Mouse (Mus musculus): Measurements from ENCODE around the gene Ska2. TPM values are rescaled to one million over a fixed set of nuclear protein-coding genes. Genes with fewer than 3 reads are reported as not detected.

Ska2 gene
- polyA plus RNA-seq (2016; fragmentation: Nextera tagmentation; extraction: Ambion mirVana), result 74.1 and 75.9 TPM in 2 replicates

- H3K9me3 ChIP-seq, result no peaks in the 10 kb centered on the region
- H3K27ac ChIP-seq, result peak within 1 kb of the TSS; percentile 82
- under 1% methylated on average over 40 of the region's 40 CpGs for WGBS
- H3K4me3 ChIP-seq, result peak within 1 kb of the TSS; percentile 81
- peaks cover 26% of the 10 kb centered on the region for H3K36me3 ChIP-seq
- peak; percentile 100 for ATAC-seq (ENCODE audit: low FRiP score, low read depth)
- H3K9ac ChIP-seq, result peak within 1 kb of the TSS; percentile 92
- peaks cover 19% of the 10 kb centered on the region for H3K4me1 ChIP-seq
- H3K4me2 ChIP-seq (replicated peaks), result peak within 1 kb of the TSS; percentile 75
- no peaks in the 10 kb centered on the region for H3K27me3 ChIP-seq (replicated peaks)
These were observed at the start of gene Ska2 for GRCm38 (mm10) chr11:87108755-87109518. Ska2 (plus strand) TSS chr11:87109234.

GRCm38 (mm10) chr11:87060410-87060809, 48.6 kb upstream of the Ska2 start:
- Histone ChIP-seq H3K4me3 (no peak overlapping the region), H3K4me1 (no peaks in the 10 kb centered on the region)
- 97% methylated on average over 2 of the region's 2 CpGs for WGBS

GRCm38 (mm10) chr11:87062087-87062486, 46.9 kb upstream of the Ska2 start:
- H3K9ac ChIP-seq, result no peak overlapping the region
- WGBS, result 78% methylated on average over 3 of the region's 3 CpGs
- no peaks in the 10 kb centered on the region for H3K9me3 ChIP-seq
- H3K4me1 ChIP-seq, result no peaks in the 10 kb centered on the region
- no peaks in the 10 kb centered on the region for H3K27me3 ChIP-seq (replicated peaks)
- no peak for ATAC-seq (ENCODE audit: low FRiP score, low read depth)
- no peak overlapping the region for H3K27ac ChIP-seq
- H3K4me3 ChIP-seq, result no peak overlapping the region
- H3K4me2 ChIP-seq (replicated peaks), result no peak overlapping the region
- H3K36me3 ChIP-seq, result peaks cover 53% of the 10 kb centered on the region

More at GRCm38 (mm10) chr11:87060410-87060809, 48.6 kb upstream of the Ska2 start:
- ATAC-seq (ENCODE audit: low FRiP score, low read depth), result no peak
- H3K36me3 ChIP-seq, result peaks cover 63% of the 10 kb centered on the region
- H3K9me3 ChIP-seq, result no peaks in the 10 kb centered on the region
- no peak overlapping the region for H3K9ac ChIP-seq
- no peaks in the 10 kb centered on the region for H3K27me3 ChIP-seq (replicated peaks)
- no peak overlapping the region for H3K4me2 ChIP-seq (replicated peaks)
- H3K27ac ChIP-seq, result no peak overlapping the region

- peak overlapping the region; percentile 67 for H3K4me3 ChIP-seq
- H3K4me1 ChIP-seq, result peaks cover 22% of the 10 kb centered on the region
- peak overlapping the region; percentile 86 for H3K27ac ChIP-seq
- ATAC-seq (ENCODE audit: low FRiP score, low read depth), result peak; percentile 81
- H3K36me3 ChIP-seq, result peaks cover 16% of the 10 kb centered on the region
- WGBS, result under 1% methylated on average over 24 of the region's 24 CpGs
- no peaks in the 10 kb centered on the region for H3K27me3 ChIP-seq (replicated peaks)
- peak overlapping the region; percentile 64 for H3K4me2 ChIP-seq (replicated peaks)
- H3K9ac ChIP-seq, result peak overlapping the region; percentile 91
- H3K9me3 ChIP-seq, result no peaks in the 10 kb centered on the region
These were observed 35.6 kb upstream of the Ska2 start for GRCm38 (mm10) chr11:87073343-87073865.

GRCm38 (mm10) chr11:87073866-87074440, 35.1 kb upstream of the Ska2 start, which contains the start of gene Gdpd1:
Gdpd1 (minus strand) TSS chr11:87074062.
- Histone ChIP-seq H3K4me1 (peaks cover 22% of the 10 kb centered on the region), H3K36me3 (peaks cover 17% of the 10 kb centered on the region), H3K27ac (peak within 1 kb of the TSS; percentile 86), H3K4me2 (replicated peaks) (peak within 1 kb of the TSS; percentile 64), H3K27me3 (replicated peaks) (no peaks in the 10 kb centered on the region), H3K9me3 (no peaks in the 10 kb centered on the region), H3K4me3 (peak within 1 kb of the TSS; percentile 67), H3K9ac (peak within 1 kb of the TSS; percentile 91)
- under 1% methylated on average over 43 of the region's 43 CpGs for WGBS
- peak; percentile 97 for ATAC-seq (ENCODE audit: low FRiP score, low read depth)

- WGBS, result 89% methylated on average over 1 of the region's 1 CpGs
- H3K9me3 ChIP-seq, result no peaks in the 10 kb centered on the region
- H3K4me2 ChIP-seq (replicated peaks), result peak overlapping the region; percentile 94; the same call in 1 of the 2 replicates
- H3K4me1 ChIP-seq, result peaks cover 26% of the 10 kb centered on the region
- no peak overlapping the region for H3K9ac ChIP-seq
- H3K36me3 ChIP-seq, result peaks cover 48% of the 10 kb centered on the region
- H3K4me3 ChIP-seq, result no peak overlapping the region
- no peak for ATAC-seq (ENCODE audit: low FRiP score, low read depth)
- no peak overlapping the region for H3K27ac ChIP-seq
- no peaks in the 10 kb centered on the region for H3K27me3 ChIP-seq (replicated peaks)
These were observed 25.3 kb upstream of the Ska2 start for GRCm38 (mm10) chr11:87083712-87084111.

GRCm38 (mm10) chr11:87085461-87085860, 23.6 kb upstream of the Ska2 start:
- H3K9me3 ChIP-seq, result no peaks in the 10 kb centered on the region
- H3K27me3 ChIP-seq (replicated peaks), result no peaks in the 10 kb centered on the region
- H3K4me2 ChIP-seq (replicated peaks), result peak overlapping the region; percentile 94
- H3K27ac ChIP-seq, result no peak overlapping the region
- peaks cover 37% of the 10 kb centered on the region for H3K36me3 ChIP-seq
- no peak for ATAC-seq (ENCODE audit: low FRiP score, low read depth)
- 93% methylated on average over 13 of the region's 13 CpGs for WGBS
- peaks cover 26% of the 10 kb centered on the region for H3K4me1 ChIP-seq
- H3K9ac ChIP-seq, result peak overlapping the region; percentile 79; the same call in 1 of the 2 replicates
- peak overlapping the region; percentile 70 for H3K4me3 ChIP-seq

GRCm38 (mm10) chr11:87086290-87086984, 22.6 kb upstream of the Ska2 start, which contains the start of gene Smg8:
Smg8 (minus strand) TSS chr11:87086774.
- Histone ChIP-seq H3K9ac (peak within 1 kb of the TSS; percentile 79), H3K36me3 (peaks cover 34% of the 10 kb centered on the region), H3K4me1 (peaks cover 26% of the 10 kb centered on the region), H3K9me3 (no peaks in the 10 kb centered on the region), H3K27ac (no peak within 1 kb of the TSS), H3K4me3 (peak within 1 kb of the TSS; percentile 70), H3K27me3 (replicated peaks) (no peaks in the 10 kb centered on the region), H3K4me2 (replicated peaks) (peak within 1 kb of the TSS; percentile 94)
- ATAC-seq (ENCODE audit: low FRiP score, low read depth), result peak; percentile 72; the same call in 1 of the 2 replicates
- WGBS, result 1% methylated on average over 43 of the region's 43 CpGs

GRCm38 (mm10) chr11:87087142-87087541, 21.9 kb upstream of the Ska2 start:
- Histone ChIP-seq H3K4me1 (peaks cover 26% of the 10 kb centered on the region), H3K27me3 (replicated peaks) (no peaks in the 10 kb centered on the region), H3K4me3 (peak overlapping the region; percentile 70; the same call in 1 of the 2 replicates), H3K9ac (0 out of 2 replicates have a peak overlapping the region, but pooled peaks have one; percentile 79), H3K4me2 (replicated peaks) (peak overlapping the region; percentile 94), H3K9me3 (no peaks in the 10 kb centered on the region), H3K27ac (no peak overlapping the region), H3K36me3 (peaks cover 34% of the 10 kb centered on the region)
- no peak for ATAC-seq (ENCODE audit: low FRiP score, low read depth)
- 77% methylated on average over 2 of the region's 2 CpGs for WGBS

- Histone ChIP-seq H3K27ac (peak within 1 kb of the TSS; percentile 82), H3K4me3 (peak within 1 kb of the TSS; percentile 81), H3K4me2 (replicated peaks) (peak within 1 kb of the TSS; percentile 75), H3K27me3 (replicated peaks) (no peaks in the 10 kb centered on the region), H3K9ac (peak within 1 kb of the TSS; percentile 92), H3K36me3 (peaks cover 29% of the 10 kb centered on the region), H3K9me3 (no peaks in the 10 kb centered on the region), H3K4me1 (peaks cover 19% of the 10 kb centered on the region)
- ATAC-seq (ENCODE audit: low FRiP score, low read depth), result no peak; the same call in 1 of the 2 replicates
- WGBS, result 0% methylated on average over 14 of the region's 14 CpGs
These were observed 652 bp upstream of the Ska2 start, which contains the start of gene Prr11 for GRCm38 (mm10) chr11:87108409-87108754. Prr11 (minus strand) TSS chr11:87108708.

GRCm38 (mm10) chr11:87109519-87110171, 611 bp downstream of the Ska2 start:
- Histone ChIP-seq H3K27ac (peak overlapping the region; percentile 82), H3K36me3 (peaks cover 21% of the 10 kb centered on the region), H3K9me3 (no peaks in the 10 kb centered on the region), H3K4me2 (replicated peaks) (peak overlapping the region; percentile 75), H3K4me1 (peaks cover 19% of the 10 kb centered on the region), H3K27me3 (replicated peaks) (no peaks in the 10 kb centered on the region), H3K4me3 (peak overlapping the region; percentile 81), H3K9ac (peak overlapping the region; percentile 92)
- under 1% methylated on average over 42 of the region's 42 CpGs for WGBS
- ATAC-seq (ENCODE audit: low FRiP score, low read depth), result no peak

All from neural tube, embryonic 12.5 days (tissue).